Mouse (Mus musculus): ENCODE data around the gene Dnah14.

DNA sequence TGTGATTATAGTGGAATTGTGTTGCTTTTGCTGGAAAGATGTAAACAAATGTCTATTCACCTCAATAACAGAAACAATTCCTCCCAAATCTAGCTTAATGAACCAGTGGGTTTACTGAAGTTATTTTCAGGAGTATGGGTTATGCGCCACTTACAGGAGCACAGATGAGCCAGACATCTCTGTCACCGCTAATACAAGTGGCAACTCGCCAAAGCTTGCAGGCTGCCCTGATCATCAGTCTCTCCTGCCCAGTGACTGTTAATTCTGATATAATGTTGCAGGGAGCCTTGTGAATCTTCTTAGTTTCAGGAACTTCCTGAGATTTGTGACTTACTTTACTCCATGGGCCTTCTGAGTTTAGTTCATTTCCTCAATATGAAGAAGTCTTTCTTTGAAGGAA is 223.6 kb downstream of the Dnah14 start:
- TF ChIP-seq CTCF (IDR thresholded peaks at IDR 0.05; ENCODE audit: low read depth) (no peak), EP300 (IDR thresholded peaks at IDR 0.05; ENCODE audit: low read depth) (no peak)
